Mouse (Mus musculus) limb, embryonic 11.5 days (tissue): ENCODE data around the gene Tle6. TPM values are rescaled to one million over a fixed set of nuclear protein-coding genes. Genes with fewer than 3 reads are reported as not detected.
"Not testable (repeated sequence)": the region's sequence is repeated elsewhere in the genome, so short reads cannot be mapped to it uniquely, and the experiment has no call there.

Source experiments
- ATAC-seq: fragments of 200-750 bp; cut with Nextera tagmentation; 2 replicates; pipeline ENCODE4 v1.8.0; 2017; ENCODE audit warnings: low read depth; ENCODE audit not compliant: insufficient number of reproducible peaks, low FRiP score, low TSS enrichment
- DNase-seq: peaks from one replicate; pipeline ENCODE4 v3.0.0-alpha.2; 2015; ENCODE audit warnings: low spot score
- H3K27ac ChIP-seq: fragments of 300-500 bp; sonication (generic); replicated peaks from 2 replicates; pipeline ENCODE4 v1.5.1; 2014; ENCODE audit warnings: low read depth, mild to moderate bottlenecking, low read length
- H3K27me3 ChIP-seq: fragments of 300-500 bp; sonication (generic); 2 replicates; pipeline ENCODE4 v1.6.1; 2014; ENCODE audit warnings: mild to moderate bottlenecking, low read length, mixed read lengths; ENCODE audit not compliant: control insufficient read depth, insufficient read depth
- H3K36me3 ChIP-seq: fragments of 300-500 bp; sonication (generic); 2 replicates; pipeline ENCODE4 v1.6.1; 2014; ENCODE audit warnings: mild to moderate bottlenecking, low read length, moderate library complexity, mixed read lengths; ENCODE audit not compliant: control insufficient read depth, insufficient read depth
- H3K4me1 ChIP-seq: fragments of 300-500 bp; sonication (generic); 2 replicates; pipeline ENCODE4 v1.6.1; 2014; ENCODE audit warnings: low read length, mixed read lengths; ENCODE audit not compliant: control insufficient read depth, insufficient read depth
- H3K4me2 ChIP-seq: fragments of 300-500 bp; sonication (generic); 2 replicates; pipeline ENCODE4 v1.6.1; 2014; ENCODE audit warnings: low read depth, mild to moderate bottlenecking, moderate library complexity; ENCODE audit not compliant: severe bottlenecking
- H3K4me3 ChIP-seq: fragments of 300-500 bp; sonication (generic); 2 replicates; pipeline ENCODE4 v1.5.1; 2014; ENCODE audit warnings: low read depth, low read length
- H3K9ac ChIP-seq: fragments of 300-500 bp; sonication (generic); 2 replicates; pipeline ENCODE4 v1.6.1; 2014; ENCODE audit warnings: mild to moderate bottlenecking, low read length
- H3K9me3 ChIP-seq: fragments of 300-500 bp; sonication (generic); 2 replicates; pipeline ENCODE4 v1.6.1; 2016; ENCODE audit warnings: low read length; ENCODE audit not compliant: control insufficient read depth
- WGBS: fragments of 180-500 bp; shearing (Covaris S2); extraction: QIAGEN DNeasy Blood & Tissue Kit; methylation state at CpG from one replicate; pipeline ENCODE4 v1.1.7; 2014; 5-methylcytosine and 5-hydroxymethylcytosine counted together
- polyA plus RNA-seq: library from polyadenylated mRNA; unstranded; fragments of >200 nt; fragmentation: Nextera tagmentation; extraction: Ambion mirVana; gene quantifications from 2 replicates; pipeline ENCODE4 v1.2.1, GENCODE M21; 2014

Tle6 gene
- polyA plus RNA-seq, 1 experiment from 2014 or later, result 11.6 TPM

DNA sequence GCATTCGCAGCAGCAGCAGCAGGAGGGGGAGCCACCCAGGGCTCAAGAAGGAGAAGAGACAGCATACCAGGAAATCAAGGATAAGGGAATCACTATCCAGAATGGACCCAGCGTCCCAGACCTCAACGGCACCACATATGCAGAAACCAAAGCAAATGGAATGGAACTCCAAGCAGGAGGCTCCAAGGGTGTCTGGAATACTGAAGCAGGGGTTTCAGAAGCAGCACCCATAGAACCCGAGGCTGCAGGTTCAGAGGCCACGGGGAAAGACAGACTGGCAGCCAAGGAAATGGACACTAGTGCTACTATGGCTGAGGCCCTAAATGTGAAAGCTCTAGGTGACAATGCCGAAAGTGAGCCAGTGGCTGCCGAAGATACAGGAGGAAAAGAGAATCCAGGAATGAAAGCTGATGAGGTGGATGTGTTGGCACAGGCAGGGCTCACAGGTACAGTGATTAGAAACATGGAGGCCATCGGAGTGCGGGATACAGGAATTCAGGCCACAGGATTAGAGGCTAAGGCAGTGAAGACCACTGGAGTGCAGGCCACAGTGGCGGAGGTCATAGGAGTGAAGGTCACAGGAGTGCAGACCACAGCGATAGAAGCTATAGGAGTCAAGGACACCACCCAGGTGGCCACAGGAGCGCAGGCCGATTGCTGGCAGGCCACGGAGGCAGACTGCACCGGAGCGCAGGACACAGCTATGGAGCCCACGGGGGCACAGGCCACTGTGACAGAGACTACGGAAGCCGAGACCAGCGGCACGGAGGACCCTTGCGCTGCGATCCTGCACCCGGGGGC lies 42.0 kb upstream of the Tle6 start:
- H3K36me3 ChIP-seq, result no peaks in the 10 kb centered on the region
- peak overlapping the region; percentile 94 for H3K27ac ChIP-seq
- peaks cover 10% of the 10 kb centered on the region for H3K4me1 ChIP-seq
- H3K4me2 ChIP-seq, result peak overlapping the region; percentile 61
- no peaks in the 10 kb centered on the region for H3K9me3 ChIP-seq
- H3K9ac ChIP-seq, result peak overlapping the region; percentile 80
- ATAC-seq, result peak; percentile 31
- peak overlapping the region; percentile 60 for H3K4me3 ChIP-seq
- no peaks in the 10 kb centered on the region for H3K27me3 ChIP-seq
- 21% methylated on average over 24 of the region's 24 CpGs for WGBS
- no peak for DNase-seq

DNA sequence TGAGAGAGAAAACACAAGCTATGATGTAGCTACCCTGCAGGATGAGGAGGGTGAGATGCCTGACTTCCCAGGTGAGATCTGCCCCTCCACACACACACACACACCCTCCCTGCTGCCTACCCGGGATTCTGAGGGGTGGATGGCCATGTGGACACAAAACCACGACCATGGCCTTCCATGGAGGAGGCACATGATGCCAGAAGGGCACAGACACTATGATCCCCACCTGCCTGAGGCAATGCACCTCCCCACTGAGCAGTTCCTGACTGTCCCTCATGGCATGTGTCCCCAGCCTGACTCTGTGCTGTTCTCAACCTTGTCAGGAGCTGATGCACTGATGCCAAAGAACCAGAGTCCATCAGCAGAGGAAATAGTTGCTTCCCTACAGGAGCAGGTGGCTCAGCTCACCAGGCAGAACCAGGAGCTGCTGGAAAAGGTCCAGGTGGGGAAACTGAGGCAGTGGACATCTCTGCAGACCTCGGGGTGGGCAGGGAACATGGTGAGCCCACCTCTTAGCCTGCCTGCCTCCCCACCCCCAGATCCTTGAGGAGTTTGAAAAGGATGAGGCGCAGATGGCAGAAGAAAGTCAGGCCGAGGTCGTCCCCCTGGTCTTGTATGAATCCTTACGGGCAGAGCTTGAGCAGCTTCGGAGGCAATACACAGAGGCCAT lies 41.2 kb upstream of the Tle6 start:
- WGBS, result 79% methylated on average over 8 of the region's 8 CpGs

DNA sequence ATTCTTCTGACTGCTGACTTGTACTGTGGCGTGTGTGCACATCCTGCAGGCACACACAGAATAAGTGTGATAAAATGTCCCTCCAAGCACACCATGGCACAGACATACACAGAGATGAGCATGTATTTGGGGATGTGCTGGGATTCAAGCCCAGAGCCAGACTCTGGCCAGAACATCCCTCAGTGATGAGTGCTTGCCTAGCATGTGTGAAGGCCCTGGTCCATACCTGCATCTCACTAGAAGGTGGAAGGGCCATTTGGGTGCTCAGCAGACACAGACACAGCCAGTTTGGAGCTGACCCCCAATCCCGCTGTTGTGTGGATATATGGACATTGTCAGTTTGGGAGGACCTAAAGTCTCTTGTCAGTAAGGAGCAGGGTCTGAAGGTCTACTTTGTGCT lies 40.7 kb upstream of the Tle6 start:
- no peaks in the 10 kb centered on the region for H3K9me3 ChIP-seq
- H3K36me3 ChIP-seq, result no peaks in the 10 kb centered on the region
- H3K4me3 ChIP-seq, result no peak overlapping the region
- WGBS, result 91% methylated on average over 2 of the region's 2 CpGs
- no peak overlapping the region for H3K9ac ChIP-seq
- peaks cover 10% of the 10 kb centered on the region for H3K4me1 ChIP-seq
- no peaks in the 10 kb centered on the region for H3K27me3 ChIP-seq
- H3K27ac ChIP-seq, result no peak overlapping the region
- DNase-seq (no peak), ATAC-seq (no peak)
- no peak overlapping the region for H3K4me2 ChIP-seq

More for the DNA sequence above, 41.2 kb upstream of the Tle6 start:
- peak overlapping the region; percentile 61 for H3K4me2 ChIP-seq
- H3K4me1 ChIP-seq, result peaks cover 10% of the 10 kb centered on the region
- no peaks in the 10 kb centered on the region for H3K27me3 ChIP-seq
- no peaks in the 10 kb centered on the region for H3K36me3 ChIP-seq
- ATAC-seq (no peak), DNase-seq (no peak)
- peak overlapping the region; percentile 80; the same call in 1 of the 2 replicates for H3K9ac ChIP-seq
- H3K9me3 ChIP-seq, result no peaks in the 10 kb centered on the region
- no peak overlapping the region for H3K27ac ChIP-seq
- peak overlapping the region; percentile 60; the same call in 1 of the 2 replicates for H3K4me3 ChIP-seq

DNA sequence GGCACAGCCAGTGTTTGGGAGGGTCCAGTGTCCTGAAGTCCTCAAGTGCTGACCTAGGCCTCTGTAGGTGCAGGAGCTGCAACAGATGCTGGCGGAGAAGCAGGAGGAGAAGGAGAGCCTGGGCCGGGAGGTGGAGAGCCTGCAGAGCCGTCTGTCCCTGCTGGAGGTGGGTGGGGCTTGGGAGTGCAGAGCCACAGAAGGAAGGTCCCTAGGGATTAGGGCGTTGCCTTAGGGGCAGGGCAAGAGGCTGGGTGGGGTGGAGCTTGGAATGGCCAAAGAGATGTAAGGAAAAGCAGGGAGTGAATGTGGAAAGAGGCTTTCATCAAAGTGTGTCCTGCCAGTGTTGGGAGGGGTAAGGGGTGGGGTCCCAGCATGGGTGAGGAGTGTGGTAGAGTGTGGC lies 40.0 kb upstream of the Tle6 start:
- H3K36me3 ChIP-seq, H3K27ac ChIP-seq, ATAC-seq, DNase-seq, H3K9me3 ChIP-seq, H3K4me3 ChIP-seq, H3K9ac ChIP-seq, H3K27me3 ChIP-seq, H3K4me2 ChIP-seq: not testable (repeated sequence)
- WGBS, result 39% methylated on average over 4 of the region's 4 CpGs
- peaks cover 10% of the 10 kb centered on the region for H3K4me1 ChIP-seq

DNA sequence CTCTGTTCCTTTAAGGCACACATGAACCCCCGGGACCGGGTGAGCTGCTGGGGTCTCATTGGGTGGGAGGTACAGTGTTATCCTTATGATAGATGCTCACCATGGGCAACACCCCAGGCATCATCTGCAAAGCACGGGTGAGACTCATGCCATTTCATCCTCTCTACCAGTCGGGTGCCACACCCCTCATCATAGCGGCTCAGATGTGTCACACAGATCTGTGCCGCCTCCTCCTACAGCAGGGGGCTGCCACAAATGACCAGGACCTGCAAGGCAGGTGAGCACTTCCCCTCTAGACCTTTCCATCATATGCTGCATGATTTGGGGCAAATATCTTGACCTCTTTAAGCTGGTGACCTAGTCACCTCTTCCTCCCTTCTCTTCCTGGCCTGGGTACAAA lies 37.2 kb upstream of the Tle6 start:
- no peak overlapping the region for H3K9ac ChIP-seq
- no peaks in the 10 kb centered on the region for H3K9me3 ChIP-seq
- H3K4me3 ChIP-seq, result no peak overlapping the region
- no peak overlapping the region for H3K4me2 ChIP-seq
- no peaks in the 10 kb centered on the region for H3K27me3 ChIP-seq
- no peak for ATAC-seq
- no peak for DNase-seq
- WGBS, result 62% methylated on average over 6 of the region's 6 CpGs
- no peaks in the 10 kb centered on the region for H3K36me3 ChIP-seq
- H3K4me1 ChIP-seq, result peaks cover 10% of the 10 kb centered on the region
- H3K27ac ChIP-seq, result no peak overlapping the region

DNA sequence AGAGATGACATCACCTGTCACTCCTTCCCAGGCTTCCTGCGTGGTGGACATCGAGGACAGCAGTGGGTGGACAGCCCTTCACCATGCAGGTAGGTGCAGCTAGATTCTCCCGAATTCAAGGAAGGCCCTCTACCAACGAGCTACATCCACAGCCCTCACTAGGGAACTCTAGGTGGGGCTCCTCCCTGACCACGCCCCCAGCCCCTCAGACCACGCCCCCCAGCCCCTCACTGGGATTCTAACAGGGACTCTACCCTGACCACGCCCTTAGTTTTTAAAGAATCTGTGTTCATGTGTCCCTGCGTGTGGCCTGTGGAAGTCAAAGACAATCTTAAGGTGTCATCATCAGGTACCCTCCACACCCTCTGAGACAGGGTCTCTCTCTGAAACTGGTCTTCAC lies 35.5 kb upstream of the Tle6 start:
- H3K9me3 ChIP-seq, result no peaks in the 10 kb centered on the region
- H3K27ac ChIP-seq, result no peak overlapping the region
- H3K9ac ChIP-seq, result no peak overlapping the region
- no peak overlapping the region for H3K4me3 ChIP-seq
- DNase-seq, result no peak
- no peak for ATAC-seq
- H3K4me2 ChIP-seq, result no peak overlapping the region
- H3K27me3 ChIP-seq, result no peaks in the 10 kb centered on the region
- WGBS, result 11% methylated on average over 8 of the region's 8 CpGs
- H3K36me3 ChIP-seq, result no peaks in the 10 kb centered on the region
- H3K4me1 ChIP-seq, result no peaks in the 10 kb centered on the region

DNA sequence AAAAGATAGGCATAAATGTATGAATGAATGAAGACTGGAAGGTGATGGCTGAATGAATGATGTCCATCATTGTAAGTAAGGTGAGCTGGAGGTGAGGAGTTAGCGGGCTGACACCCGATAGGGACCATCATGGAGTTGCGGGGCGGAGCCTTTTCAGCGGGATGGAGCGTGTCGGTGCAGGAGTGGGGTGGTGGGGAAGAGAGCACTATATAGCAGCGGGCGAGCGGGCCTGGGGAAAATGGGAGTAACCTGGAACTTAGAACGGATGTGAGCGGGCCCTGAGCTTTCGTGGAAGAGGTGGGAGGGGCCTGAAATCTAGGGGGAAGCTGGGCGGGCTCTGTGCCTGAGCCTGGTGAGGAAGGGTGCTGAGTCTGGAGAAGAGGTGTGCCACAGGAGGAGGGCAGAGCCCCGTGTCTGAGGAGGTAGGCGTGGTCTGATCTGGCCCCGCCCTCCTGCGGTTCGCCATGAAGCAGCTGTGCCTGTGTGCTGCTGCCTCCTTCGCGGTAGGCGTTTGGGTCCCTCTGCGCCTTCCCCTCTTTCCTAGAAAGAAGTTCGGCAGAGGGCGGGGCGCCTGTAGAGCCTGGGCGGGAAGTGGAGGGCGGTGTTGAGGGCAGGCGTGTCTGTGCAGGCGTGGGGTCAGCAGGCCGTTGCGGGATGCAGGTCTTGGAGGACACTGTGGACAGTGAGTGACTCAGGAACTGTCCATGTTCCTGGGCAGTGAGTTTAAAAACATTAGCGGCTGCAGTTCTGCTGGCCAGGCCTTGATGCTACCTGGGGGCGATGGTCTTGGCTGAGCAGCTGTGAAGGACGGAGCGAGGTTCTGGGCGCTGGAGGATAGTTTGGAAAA lies 32.6 kb upstream of the Tle6 start:
- DNase-seq (peak; percentile 92), ATAC-seq (peak; percentile 89)
- no peaks in the 10 kb centered on the region for H3K9me3 ChIP-seq
- H3K4me2 ChIP-seq, result peak overlapping the region; percentile 73
- 3% methylated on average over 37 of the region's 37 CpGs for WGBS
- no peaks in the 10 kb centered on the region for H3K27me3 ChIP-seq
- no peaks in the 10 kb centered on the region for H3K4me1 ChIP-seq
- H3K36me3 ChIP-seq, result no peaks in the 10 kb centered on the region
- H3K9ac ChIP-seq, result peak overlapping the region; percentile 60
- H3K27ac ChIP-seq, result 0 out of 2 replicates have a peak overlapping the region, but pooled peaks have one; percentile 47
- peak overlapping the region; percentile 36 for H3K4me3 ChIP-seq

DNA sequence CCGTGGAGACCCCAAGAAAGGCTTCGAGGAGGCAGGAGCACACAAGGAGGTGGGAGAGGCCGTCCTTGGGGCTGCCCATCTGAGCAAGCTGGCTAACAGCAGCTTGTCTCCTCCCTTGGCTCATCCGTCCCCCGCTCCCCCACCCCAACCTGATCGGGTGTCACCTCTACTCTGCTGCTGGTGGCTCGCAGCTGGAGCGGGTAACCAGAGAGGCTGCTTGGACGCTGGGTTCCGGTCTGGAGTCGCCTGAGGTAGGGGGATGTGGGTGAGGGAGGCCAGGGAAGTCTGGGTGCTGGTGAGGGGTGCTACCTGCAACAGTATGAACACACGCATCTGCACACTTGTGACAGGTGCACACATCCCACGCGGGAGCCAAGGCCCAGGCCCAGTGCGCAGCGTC lies 27.5 kb upstream of the Tle6 start, which contains the start of gene Ankrd24:
Ankrd24 (plus strand) TSS at position 151 of the 400 bp plus-strand sequence.
- peak within 1 kb of the TSS; percentile 71 for H3K4me3 ChIP-seq
- WGBS, result 78% methylated on average over 16 of the region's 16 CpGs
- peaks cover 5% of the 10 kb centered on the region for H3K4me1 ChIP-seq
- H3K4me2 ChIP-seq, result peak within 1 kb of the TSS; percentile 83
- H3K9me3 ChIP-seq, result no peaks in the 10 kb centered on the region
- peak within 1 kb of the TSS; percentile 84 for H3K27ac ChIP-seq
- peak within 1 kb of the TSS; percentile 85 for H3K9ac ChIP-seq
- no peaks in the 10 kb centered on the region for H3K27me3 ChIP-seq
- DNase-seq, result no peak
- no peak for ATAC-seq
- peaks cover 4% of the 10 kb centered on the region; the same call in 1 of the 2 replicates for H3K36me3 ChIP-seq
